Mouse (Mus musculus): Measurements from ENCODE around the gene Arhgap44. TPM values are rescaled to one million over a fixed set of nuclear protein-coding genes. Genes with fewer than 3 reads are reported as not detected.
A peak's percentile ranks its signal among the peaks of the same experiment; 100 is the strongest.

The Arhgap44 gene
- polyA plus RNA-seq, 1 experiment from 2014 or later = 5.1 TPM

GRCm38 (mm10) chr11:65088451-65089222 lies 74.1 kb downstream of the Arhgap44 start:
- DNase-seq (ENCODE audit: low spot score) = peak; percentile 15

- DNase-seq (ENCODE audit: low spot score) = no peak
Measured at GRCm38 (mm10) chr11:65080761-65081160, 82.0 kb downstream of the Arhgap44 start.

- DNase-seq (ENCODE audit: low spot score) = no peak
Measured at GRCm38 (mm10) chr11:65080274-65080673, 82.5 kb downstream of the Arhgap44 start.

GRCm38 (mm10) chr11:65069609-65070008 lies 93.2 kb downstream of the Arhgap44 start:
- DNase-seq (ENCODE audit: low spot score) = no peak

- DNase-seq (ENCODE audit: low spot score) = no peak
Measured at GRCm38 (mm10) chr11:65069051-65069450, 93.7 kb downstream of the Arhgap44 start.

GRCm38 (mm10) chr11:65065201-65065600 lies 97.6 kb downstream of the Arhgap44 start:
- no peak for DNase-seq (ENCODE audit: low spot score)

GRCm38 (mm10) chr11:65061437-65061836 lies 101.3 kb downstream of the Arhgap44 start:
- no peak for DNase-seq (ENCODE audit: low spot score)

GRCm38 (mm10) chr11:65059531-65059930 lies 103.2 kb downstream of the Arhgap44 start:
- no peak for DNase-seq (ENCODE audit: low spot score)

GRCm38 (mm10) chr11:65058224-65058908 lies 104.4 kb downstream of the Arhgap44 start:
- no peak for DNase-seq (ENCODE audit: low spot score)

GRCm38 (mm10) chr11:65055596-65055995 lies 107.2 kb downstream of the Arhgap44 start:
- no peak for DNase-seq (ENCODE audit: low spot score)

GRCm38 (mm10) chr11:65054216-65054615 lies 108.5 kb downstream of the Arhgap44 start:
- DNase-seq (ENCODE audit: low spot score) = no peak

- no peak for DNase-seq (ENCODE audit: low spot score)
Measured at GRCm38 (mm10) chr11:65050819-65051218, 111.9 kb downstream of the Arhgap44 start.

GRCm38 (mm10) chr11:65049090-65049489 lies 113.7 kb downstream of the Arhgap44 start:
- no peak for DNase-seq (ENCODE audit: low spot score)

GRCm38 (mm10) chr11:65040556-65040955 lies 122.2 kb downstream of the Arhgap44 start:
- no peak for DNase-seq (ENCODE audit: low spot score)

GRCm38 (mm10) chr11:65039517-65040095 lies 123.2 kb downstream of the Arhgap44 start:
- DNase-seq (ENCODE audit: low spot score) = no peak

GRCm38 (mm10) chr11:65038996-65039395 lies 123.8 kb downstream of the Arhgap44 start:
- DNase-seq (ENCODE audit: low spot score) = peak; percentile 35

- no peak for DNase-seq (ENCODE audit: low spot score)
Measured at GRCm38 (mm10) chr11:65032221-65032620, 130.5 kb downstream of the Arhgap44 start.

GRCm38 (mm10) chr11:65030201-65030600 lies 132.6 kb downstream of the Arhgap44 start:
- no peak for DNase-seq (ENCODE audit: low spot score)

GRCm38 (mm10) chr11:65028049-65028448 lies 134.7 kb downstream of the Arhgap44 start:
- DNase-seq (ENCODE audit: low spot score) = no peak

- no peak for DNase-seq (ENCODE audit: low spot score)
Measured at GRCm38 (mm10) chr11:65022771-65023170, 140.0 kb downstream of the Arhgap44 start.

- DNase-seq (ENCODE audit: low spot score) = no peak
Measured at GRCm38 (mm10) chr11:65020744-65021143, 142.0 kb downstream of the Arhgap44 start.

- no peak for DNase-seq (ENCODE audit: low spot score)
Measured at GRCm38 (mm10) chr11:65016754-65017153, 146.0 kb downstream of the Arhgap44 start.

Data from thymus, postnatal 0 days (tissue).